Mouse (Mus musculus): ENCODE measurements around the gene Pygl.

Gene Pygl

DNA sequence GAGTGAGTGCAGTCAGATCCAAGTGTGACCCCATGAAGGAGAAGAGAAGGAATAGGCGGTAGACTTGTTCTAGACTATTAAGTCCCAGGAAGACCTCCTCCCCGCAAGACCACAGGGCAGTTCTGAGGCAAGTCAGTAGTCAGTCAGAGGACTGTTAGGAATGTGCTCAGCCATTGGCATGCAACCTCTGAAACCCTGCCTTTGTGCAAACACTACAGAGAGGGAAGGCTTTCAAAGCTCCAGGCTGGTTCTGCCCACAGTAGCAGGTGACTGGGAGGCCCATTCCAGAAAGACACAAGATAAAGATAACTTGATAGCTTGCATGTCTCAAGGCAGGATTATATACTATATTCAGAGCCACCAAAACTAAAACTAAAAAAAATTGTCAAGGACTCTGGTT is at the start of gene Pygl:
Gene Pygl, minus strand, starts transcription at position 195 of the 400 bp plus-strand sequence.
- 96% methylated on average over 2 of the region's 2 CpGs for WGBS

- WGBS: 46% methylated on average over 2 of the region's 2 CpGs
Observed at GRCm38 (mm10) chr12:70280930-70281329, 49.6 kb upstream of the Pygl start.

GRCm38 (mm10) chr12:70280381-70280780 is 49.1 kb upstream of the Pygl start:
- 89% methylated on average over 10 of the region's 10 CpGs for WGBS

GRCm38 (mm10) chr12:70277071-70277939 is 46.0 kb upstream of the Pygl start:
- 38% methylated on average over 12 of the region's 12 CpGs for WGBS

DNA sequence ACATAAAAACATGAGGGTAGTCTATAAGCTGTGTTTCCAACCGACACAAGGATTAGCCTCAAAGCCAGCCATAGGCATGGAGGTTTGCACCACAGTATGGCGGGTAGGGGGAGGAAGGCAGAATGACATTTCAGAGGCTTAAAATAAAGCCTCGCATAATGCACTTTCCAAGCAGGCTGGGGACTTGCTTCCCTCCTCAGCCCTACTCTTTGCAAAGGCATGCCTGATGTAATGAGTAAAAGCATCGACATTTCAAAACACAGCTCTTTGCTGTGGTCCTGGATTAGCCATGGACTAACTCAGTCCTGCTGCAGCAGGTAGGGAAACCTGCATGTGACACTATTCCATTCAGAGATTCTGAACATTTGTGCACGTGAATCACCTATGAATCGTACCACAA is 38.4 kb upstream of the Pygl start:
- 50% methylated on average over 6 of the region's 6 CpGs for WGBS

DNA sequence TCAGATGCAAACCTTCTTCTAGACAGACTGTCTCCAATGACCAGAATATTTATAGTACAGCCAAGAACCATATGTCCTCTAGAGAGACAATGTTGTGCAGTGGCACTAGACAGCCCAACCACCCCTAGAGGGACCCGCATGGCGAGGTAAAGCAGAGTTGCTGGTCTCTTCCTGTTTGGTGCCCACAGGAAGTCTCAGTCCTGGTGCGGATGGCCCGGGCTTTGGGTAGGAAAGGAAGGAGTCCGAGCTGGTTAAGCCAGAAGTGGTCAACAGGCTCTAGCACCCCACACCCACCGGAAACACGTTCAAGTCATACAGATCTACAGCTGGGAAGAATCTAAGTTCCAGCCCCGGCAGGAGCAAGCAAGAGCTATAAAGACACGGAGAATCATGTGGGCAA is 36.0 kb upstream of the Pygl start:
- WGBS: 67% methylated on average over 9 of the region's 9 CpGs

GRCm38 (mm10) chr12:70266494-70266931 is 35.2 kb upstream of the Pygl start:
- WGBS: 61% methylated on average over 8 of the region's 8 CpGs

DNA sequence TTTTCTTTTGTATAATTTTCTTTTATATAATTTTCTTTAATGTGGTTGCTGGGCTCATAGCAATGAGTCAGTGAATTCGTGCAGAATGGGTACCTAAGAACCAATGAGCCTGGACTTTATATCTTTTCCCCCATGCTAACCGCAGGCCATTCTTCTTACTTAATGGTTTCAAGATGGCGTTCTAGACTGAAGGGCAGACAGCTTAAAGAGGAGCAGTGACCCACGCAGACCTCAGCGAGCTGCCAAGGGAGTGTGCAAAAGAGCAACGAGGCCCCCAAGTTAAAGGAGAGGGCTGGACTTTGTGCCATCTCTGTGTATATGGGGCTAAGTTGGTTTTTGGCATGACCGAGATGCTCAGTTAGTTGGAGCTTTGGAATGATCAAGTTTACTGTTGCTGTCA is 32.4 kb upstream of the Pygl start:
- WGBS: 61% methylated on average over 7 of the region's 7 CpGs

GRCm38 (mm10) chr12:70262271-70262953 is 31.1 kb upstream of the Pygl start:
- WGBS: 58% methylated on average over 17 of the region's 17 CpGs

DNA sequence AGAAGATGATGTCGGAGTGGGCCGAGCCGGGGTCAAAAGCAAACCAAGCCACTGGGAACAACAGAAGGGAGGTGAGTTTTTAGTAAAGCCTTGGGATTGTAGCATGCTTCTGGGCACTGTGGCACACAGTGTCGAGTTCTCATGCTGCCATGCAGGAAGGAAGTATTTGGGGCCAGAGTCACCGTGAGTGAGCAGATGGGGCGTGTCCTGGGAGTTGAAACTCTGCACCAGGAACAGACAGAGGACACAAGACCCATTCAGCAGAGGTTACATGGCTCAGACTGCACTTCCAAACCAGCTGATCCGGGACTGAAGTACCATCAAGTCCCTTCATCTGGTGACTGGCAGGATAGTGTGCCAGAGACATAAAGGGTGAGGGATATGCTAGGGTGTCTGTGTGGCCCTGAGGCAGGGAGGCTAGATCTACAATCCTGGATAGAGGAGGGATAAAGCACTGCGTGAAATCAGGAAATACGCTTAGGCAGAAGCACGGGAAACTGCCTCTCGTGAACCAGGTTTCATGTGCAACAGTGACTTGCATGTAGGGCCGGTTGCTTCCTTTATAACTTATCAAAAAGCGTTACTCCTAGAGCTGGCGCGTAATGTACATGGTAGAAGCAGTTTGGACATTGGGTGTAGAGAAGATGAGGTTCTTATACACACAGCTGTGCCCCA is 20.1 kb upstream of the Pygl start:
- WGBS: 82% methylated on average over 15 of the region's 15 CpGs

- 81% methylated on average over 10 of the region's 10 CpGs for WGBS
Observed at GRCm38 (mm10) chr12:70249616-70250157, 18.4 kb upstream of the Pygl start.

DNA sequence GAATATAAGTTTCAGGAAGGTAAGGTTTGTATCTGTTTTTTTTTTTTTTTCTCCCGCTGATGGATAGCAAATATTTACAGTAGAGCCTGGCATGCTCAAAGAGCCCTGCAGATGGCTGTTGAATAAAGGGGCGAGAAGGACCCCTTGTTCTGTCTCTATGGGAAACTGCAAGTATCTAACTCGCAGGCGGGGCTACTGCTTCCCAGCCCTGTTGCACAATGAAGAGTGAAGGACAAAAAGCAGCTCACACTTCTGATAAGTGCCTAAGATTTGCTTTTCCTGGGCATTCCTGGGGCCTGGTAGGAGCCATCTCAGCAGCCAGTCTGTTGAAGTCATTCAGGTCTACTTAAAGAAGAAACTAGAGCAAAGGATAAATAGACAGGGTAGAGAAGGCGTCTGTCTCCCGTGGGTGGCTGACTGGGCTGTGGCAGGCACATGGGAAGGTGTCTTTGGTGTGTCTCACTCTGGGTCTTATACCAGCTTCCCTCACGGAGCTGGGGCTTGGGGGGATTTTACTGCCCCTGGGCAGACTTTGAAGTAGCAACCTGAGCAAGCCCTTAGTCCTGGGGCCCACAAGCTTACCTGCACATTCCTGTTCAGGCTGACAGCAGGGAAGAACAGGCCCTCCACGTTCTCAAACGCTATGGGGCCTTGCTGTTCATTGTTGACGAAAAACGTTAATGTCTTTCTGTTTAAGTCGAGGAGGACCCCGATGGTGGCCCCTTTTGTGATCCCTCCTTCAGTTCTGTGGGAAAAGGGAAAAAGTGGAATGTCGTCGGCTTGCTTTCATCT is 16.6 kb upstream of the Pygl start:
- WGBS: 47% methylated on average over 15 of the region's 15 CpGs

GRCm38 (mm10) chr12:70242550-70242949 is 11.3 kb upstream of the Pygl start:
- WGBS: 43% methylated on average over 7 of the region's 7 CpGs

DNA sequence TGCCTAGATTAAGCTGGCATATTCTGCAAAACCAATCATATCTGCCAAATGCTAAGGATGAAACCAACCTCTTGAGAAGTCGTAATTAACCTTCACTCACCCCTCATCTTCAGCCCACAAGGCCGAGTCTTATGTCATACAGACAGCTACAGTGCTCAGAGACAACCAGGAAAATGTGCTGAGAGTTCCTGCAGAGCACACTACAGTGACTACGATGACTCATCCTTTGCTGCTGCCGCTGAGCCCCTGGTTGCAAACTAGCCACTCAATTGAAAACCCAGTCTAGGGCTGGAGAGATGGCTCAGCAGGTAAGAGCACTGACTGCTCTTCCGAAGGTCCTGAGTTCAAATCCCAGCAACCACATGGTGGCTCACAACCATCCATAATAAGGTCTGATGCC is 8.5 kb upstream of the Pygl start:
- WGBS: 53% methylated on average over 5 of the region's 5 CpGs

DNA sequence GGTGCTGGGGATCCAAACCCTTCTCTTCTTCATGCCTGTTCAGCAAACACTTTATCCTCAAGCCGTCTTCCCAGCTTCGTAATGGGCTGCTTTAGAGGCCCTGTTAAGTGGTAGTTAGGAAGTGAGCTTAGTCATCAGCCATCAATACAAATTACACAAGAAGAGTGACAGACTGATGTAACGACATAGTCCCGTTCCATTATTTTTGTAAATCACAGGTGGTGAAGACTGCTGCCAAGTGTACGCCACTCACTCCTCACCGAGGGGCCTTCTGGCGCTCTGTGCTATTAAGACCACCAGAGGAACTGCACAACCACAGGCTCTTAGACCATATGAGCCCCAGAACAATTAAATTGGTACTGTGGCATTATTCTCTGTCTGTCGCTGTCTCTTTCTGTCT is 7.3 kb upstream of the Pygl start:
- 39% methylated on average over 8 of the region's 8 CpGs for WGBS

DNA sequence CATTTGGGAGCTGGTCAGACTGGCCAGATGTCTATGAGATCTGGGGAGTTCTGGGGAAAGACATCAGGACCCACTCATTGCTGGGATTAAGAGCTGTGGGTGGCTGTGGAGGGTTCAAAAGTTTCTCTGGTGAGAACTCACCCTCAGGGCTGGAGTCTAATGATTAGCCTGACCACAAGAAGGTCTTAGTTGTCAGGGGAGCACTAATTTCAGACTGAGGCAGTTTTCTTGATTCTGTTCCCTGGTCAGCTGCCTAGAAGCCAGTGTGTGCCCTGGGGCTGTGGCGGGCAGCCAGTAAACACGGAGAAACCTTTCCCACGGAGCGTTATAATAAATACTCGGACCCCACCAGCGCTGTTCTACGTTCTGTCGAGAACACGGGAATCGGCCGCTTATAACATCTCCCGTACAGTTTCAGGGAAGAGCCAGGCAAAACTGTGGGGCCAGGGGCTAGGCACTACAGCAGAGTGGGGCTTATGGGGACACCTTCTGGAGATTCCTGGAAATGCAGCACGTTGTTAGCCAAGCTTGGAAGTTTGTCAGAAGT is 3.7 kb upstream of the Pygl start:
- WGBS: 2% methylated on average over 13 of the region's 13 CpGs

- WGBS: 4% methylated on average over 6 of the region's 6 CpGs
Observed at GRCm38 (mm10) chr12:70234411-70234810, 3.1 kb upstream of the Pygl start.

DNA sequence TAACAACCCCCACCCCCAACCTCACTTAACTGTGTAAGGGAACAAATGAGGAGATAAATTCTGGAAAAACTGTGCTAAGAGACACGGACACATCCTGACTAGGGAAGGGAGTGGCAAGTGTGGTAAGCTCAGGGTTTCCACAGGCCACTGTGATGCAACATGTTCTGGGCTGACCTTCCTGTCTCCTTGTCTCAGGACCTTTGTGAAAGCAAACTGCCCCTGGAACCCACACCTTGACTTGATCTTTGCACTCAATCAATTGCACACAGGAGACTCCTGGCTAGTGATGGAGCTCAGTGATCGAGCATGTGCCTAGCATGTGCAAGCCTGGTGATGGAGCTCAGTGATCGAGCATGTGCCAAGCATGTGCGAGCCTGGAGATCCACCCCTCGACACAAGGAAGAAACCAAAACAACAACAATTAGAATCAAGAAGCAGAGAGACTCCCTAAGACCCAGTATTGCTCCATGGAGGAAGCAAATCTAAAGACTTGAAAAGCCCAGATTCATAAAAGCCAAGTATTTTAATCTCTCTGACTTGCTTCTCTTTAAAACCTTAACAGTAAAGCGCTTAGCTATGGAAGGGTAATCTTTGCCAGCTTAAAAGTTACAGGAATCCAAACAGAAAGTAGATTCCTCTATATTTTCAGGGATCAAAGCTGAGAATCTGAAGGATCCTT is 2.5 kb upstream of the Pygl start:
- 79% methylated on average over 6 of the region's 6 CpGs for WGBS

DNA sequence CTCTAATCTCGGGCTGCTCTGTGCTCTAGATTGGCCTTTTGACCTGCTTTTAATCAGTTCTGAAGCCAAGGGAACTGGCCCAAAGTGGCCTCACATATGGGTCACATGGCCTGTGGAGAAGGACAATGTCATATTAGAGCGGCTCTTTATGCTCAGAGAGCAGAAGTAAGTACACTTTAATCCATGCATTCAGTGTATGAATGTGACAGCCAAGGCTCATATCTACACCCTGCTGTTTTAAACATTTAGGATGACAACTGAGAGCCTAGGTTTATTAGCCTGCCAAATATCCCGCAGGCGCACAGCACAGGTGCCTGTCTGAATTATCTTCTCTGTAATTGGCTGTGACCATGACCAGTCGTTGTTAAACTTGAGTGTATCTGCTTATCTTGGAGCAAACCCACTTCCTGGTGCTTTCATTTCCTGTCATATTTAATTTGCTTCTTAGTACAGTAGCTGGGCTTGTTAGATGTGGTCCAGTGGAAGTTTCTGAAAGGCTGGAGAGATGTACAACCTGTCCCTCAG is 794 bp upstream of the Pygl start:
- 59% methylated on average over 5 of the region's 5 CpGs for WGBS

- 87% methylated on average over 11 of the region's 11 CpGs for WGBS
Observed at GRCm38 (mm10) chr12:70228155-70228554, 3.1 kb downstream of the Pygl start.
